Mouse (Mus musculus): ENCODE measurements at regions not wholly inside any gene's neighbourhood (a gene's known extent, or its start where the extent isn't known, plus 50 kb on each side); places are given as distances from the start of the nearest gene placed in this dataset.

DNA sequence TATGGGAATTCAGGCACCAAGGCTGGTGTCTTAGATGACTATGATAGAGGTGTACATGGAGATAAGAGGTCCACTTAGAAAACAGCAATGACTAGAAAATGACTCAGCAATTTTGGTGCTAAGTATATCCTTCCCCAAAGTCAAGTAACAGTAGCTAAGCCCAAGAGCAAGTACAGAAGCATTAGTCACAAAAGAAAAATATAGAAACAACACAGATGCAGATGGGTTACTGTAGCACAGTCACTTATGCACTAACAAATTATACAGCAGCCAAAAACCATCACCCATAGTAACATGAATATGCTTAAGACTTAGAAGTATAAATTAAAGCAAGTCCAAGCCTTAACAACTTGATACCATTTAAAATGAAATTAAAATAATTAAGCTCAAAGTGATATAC lies 378.5 kb upstream of the Meis2 start:
- Histone ChIP-seq H3K4me2 (ENCODE audit: low read length) (no peak overlapping the region), H3K4me1 (ENCODE audit: control insufficient read depth, insufficient read depth, low read length) (peaks cover 3% of the 10 kb centered on the region), H3K27ac (ENCODE audit: low read length) (no peak overlapping the region), H3K9me3 (replicated peaks; ENCODE audit: control insufficient read depth, low read length, poor library complexity, severe bottlenecking) (no peaks in the 10 kb centered on the region), H3K27me3 (ENCODE audit: control insufficient read depth, insufficient read depth, low read depth, low read length) (no peaks in the 10 kb centered on the region), H3K9ac (ENCODE audit: low read depth, low read length) (no peak overlapping the region), H3K36me3 (ENCODE audit: control insufficient read depth, insufficient read depth, low read length) (no peaks in the 10 kb centered on the region), H3K4me3 (ENCODE audit: low read depth, low read length) (no peak overlapping the region)
- no peak for ATAC-seq

DNA sequence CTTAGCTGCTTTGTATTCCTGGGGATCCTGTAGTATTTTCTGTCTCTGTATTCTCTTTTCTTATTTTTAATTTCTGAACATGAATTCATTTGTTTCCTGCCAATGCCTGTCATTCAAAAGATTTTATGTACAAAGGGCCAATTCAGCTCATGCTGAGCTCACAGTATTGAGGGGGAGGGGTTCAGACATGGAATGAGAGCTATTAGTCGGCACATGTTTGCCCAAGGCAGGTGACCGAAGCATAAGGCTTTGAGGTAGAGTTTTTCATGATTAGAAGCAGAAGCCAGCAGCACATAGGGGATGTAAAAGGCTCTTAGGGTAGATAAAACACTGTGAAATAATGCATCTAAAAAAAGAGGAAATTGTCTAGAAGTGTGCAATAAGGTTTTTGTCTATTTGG lies 374.6 kb upstream of the Meis2 start:
- ATAC-seq, result no peak
- no peaks in the 10 kb centered on the region for H3K9me3 ChIP-seq (replicated peaks; ENCODE audit: control insufficient read depth, low read length, poor library complexity, severe bottlenecking)
- H3K27me3 ChIP-seq (ENCODE audit: control insufficient read depth, insufficient read depth, low read depth, low read length), result no peaks in the 10 kb centered on the region
- no peak overlapping the region for H3K4me2 ChIP-seq (ENCODE audit: low read length)
- no peaks in the 10 kb centered on the region for H3K36me3 ChIP-seq (ENCODE audit: control insufficient read depth, insufficient read depth, low read length)
- no peak overlapping the region for H3K9ac ChIP-seq (ENCODE audit: low read depth, low read length)
- no peak overlapping the region for H3K27ac ChIP-seq (ENCODE audit: low read length)
- no peak overlapping the region for H3K4me3 ChIP-seq (ENCODE audit: low read depth, low read length)
- whole genome bisulfite sequencing, result 22% methylated on average over 2 of the region's 2 CpGs
- H3K4me1 ChIP-seq (ENCODE audit: control insufficient read depth, insufficient read depth, low read length), result peaks cover 3% of the 10 kb centered on the region

GRCm38 (mm10) chr2:116433481-116433880 lies 367.8 kb upstream of the Meis2 start:
- Histone ChIP-seq H3K27me3 (ENCODE audit: control insufficient read depth, insufficient read depth, low read depth, low read length) (no peaks in the 10 kb centered on the region), H3K4me2 (ENCODE audit: low read length) (no peak overlapping the region), H3K9ac (ENCODE audit: low read depth, low read length) (no peak overlapping the region), H3K27ac (ENCODE audit: low read length) (no peak overlapping the region), H3K4me3 (ENCODE audit: low read depth, low read length) (no peak overlapping the region), H3K36me3 (ENCODE audit: control insufficient read depth, insufficient read depth, low read length) (no peaks in the 10 kb centered on the region), H3K9me3 (replicated peaks; ENCODE audit: control insufficient read depth, low read length, poor library complexity, severe bottlenecking) (no peaks in the 10 kb centered on the region), H3K4me1 (ENCODE audit: control insufficient read depth, insufficient read depth, low read length) (no peaks in the 10 kb centered on the region)
- no peak for ATAC-seq

DNA sequence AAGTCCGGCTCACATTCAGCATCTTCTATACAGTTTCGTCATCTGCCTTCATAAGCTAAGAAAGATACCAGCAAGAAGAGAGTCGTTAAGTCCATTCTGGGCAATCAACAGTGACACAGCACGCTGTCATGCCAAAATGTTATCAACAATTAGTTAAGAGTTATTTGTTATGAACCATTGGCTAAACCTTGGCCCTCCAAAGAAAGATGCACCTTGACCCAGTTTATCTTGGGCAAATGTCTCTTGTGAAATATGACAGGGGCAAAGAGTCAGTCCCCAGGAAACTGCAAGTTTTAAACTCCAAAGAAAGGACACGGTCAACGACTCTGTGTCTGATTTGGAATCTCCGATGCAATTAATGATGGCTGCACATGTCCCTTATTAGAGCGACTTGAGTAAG lies 358.5 kb upstream of the Meis2 start:
- WGBS, result 88% methylated on average over 8 of the region's 8 CpGs
- H3K27me3 ChIP-seq (ENCODE audit: control insufficient read depth, insufficient read depth, low read depth, low read length), result no peaks in the 10 kb centered on the region

GRCm38 (mm10) chr2:116417428-116418195 lies 352.0 kb upstream of the Meis2 start:
- no peak for ATAC-seq
- Histone ChIP-seq H3K27ac (ENCODE audit: low read length) (no peak overlapping the region), H3K27me3 (ENCODE audit: control insufficient read depth, insufficient read depth, low read depth, low read length) (no peaks in the 10 kb centered on the region), H3K4me2 (ENCODE audit: low read length) (no peak overlapping the region), H3K36me3 (ENCODE audit: control insufficient read depth, insufficient read depth, low read length) (no peaks in the 10 kb centered on the region), H3K4me3 (ENCODE audit: low read depth, low read length) (no peak overlapping the region), H3K9me3 (replicated peaks; ENCODE audit: control insufficient read depth, low read length, poor library complexity, severe bottlenecking) (no peaks in the 10 kb centered on the region), H3K4me1 (ENCODE audit: control insufficient read depth, insufficient read depth, low read length) (no peaks in the 10 kb centered on the region), H3K9ac (ENCODE audit: low read depth, low read length) (no peak overlapping the region)
- 80% methylated on average over 13 of the region's 13 CpGs for WGBS

More for the DNA sequence above, 358.5 kb upstream of the Meis2 start:
- Histone ChIP-seq H3K9me3 (replicated peaks; ENCODE audit: control insufficient read depth, low read length, poor library complexity, severe bottlenecking) (no peaks in the 10 kb centered on the region), H3K36me3 (ENCODE audit: control insufficient read depth, insufficient read depth, low read length) (no peaks in the 10 kb centered on the region), H3K4me1 (ENCODE audit: control insufficient read depth, insufficient read depth, low read length) (no peaks in the 10 kb centered on the region), H3K9ac (ENCODE audit: low read depth, low read length) (no peak overlapping the region), H3K4me2 (ENCODE audit: low read length) (no peak overlapping the region), H3K27ac (ENCODE audit: low read length) (no peak overlapping the region), H3K4me3 (ENCODE audit: low read depth, low read length) (no peak overlapping the region)
- no peak for ATAC-seq

GRCm38 (mm10) chr2:116415742-116416141 lies 350.1 kb upstream of the Meis2 start:
- ATAC-seq, result no peak
- no peaks in the 10 kb centered on the region for H3K36me3 ChIP-seq (ENCODE audit: control insufficient read depth, insufficient read depth, low read length)
- no peak overlapping the region for H3K9ac ChIP-seq (ENCODE audit: low read depth, low read length)
- WGBS, result 16% methylated on average over 1 of the region's 1 CpGs
- no peaks in the 10 kb centered on the region for H3K27me3 ChIP-seq (ENCODE audit: control insufficient read depth, insufficient read depth, low read depth, low read length)
- H3K9me3 ChIP-seq (replicated peaks; ENCODE audit: control insufficient read depth, low read length, poor library complexity, severe bottlenecking), result no peaks in the 10 kb centered on the region
- no peaks in the 10 kb centered on the region for H3K4me1 ChIP-seq (ENCODE audit: control insufficient read depth, insufficient read depth, low read length)
- no peak overlapping the region for H3K4me3 ChIP-seq (ENCODE audit: low read depth, low read length)
- H3K4me2 ChIP-seq (ENCODE audit: low read length), result no peak overlapping the region
- no peak overlapping the region for H3K27ac ChIP-seq (ENCODE audit: low read length)

GRCm38 (mm10) chr2:116402113-116402512 lies 336.5 kb upstream of the Meis2 start:
- Histone ChIP-seq H3K9ac (ENCODE audit: low read depth, low read length) (no peak overlapping the region), H3K27ac (ENCODE audit: low read length) (no peak overlapping the region), H3K4me1 (ENCODE audit: control insufficient read depth, insufficient read depth, low read length) (no peaks in the 10 kb centered on the region), H3K36me3 (ENCODE audit: control insufficient read depth, insufficient read depth, low read length) (no peaks in the 10 kb centered on the region), H3K9me3 (replicated peaks; ENCODE audit: control insufficient read depth, low read length, poor library complexity, severe bottlenecking) (no peaks in the 10 kb centered on the region), H3K4me2 (ENCODE audit: low read length) (no peak overlapping the region), H3K4me3 (ENCODE audit: low read depth, low read length) (no peak overlapping the region), H3K27me3 (ENCODE audit: control insufficient read depth, insufficient read depth, low read depth, low read length) (no peaks in the 10 kb centered on the region)
- no peak for ATAC-seq
- 70% methylated on average over 1 of the region's 1 CpGs for WGBS

DNA sequence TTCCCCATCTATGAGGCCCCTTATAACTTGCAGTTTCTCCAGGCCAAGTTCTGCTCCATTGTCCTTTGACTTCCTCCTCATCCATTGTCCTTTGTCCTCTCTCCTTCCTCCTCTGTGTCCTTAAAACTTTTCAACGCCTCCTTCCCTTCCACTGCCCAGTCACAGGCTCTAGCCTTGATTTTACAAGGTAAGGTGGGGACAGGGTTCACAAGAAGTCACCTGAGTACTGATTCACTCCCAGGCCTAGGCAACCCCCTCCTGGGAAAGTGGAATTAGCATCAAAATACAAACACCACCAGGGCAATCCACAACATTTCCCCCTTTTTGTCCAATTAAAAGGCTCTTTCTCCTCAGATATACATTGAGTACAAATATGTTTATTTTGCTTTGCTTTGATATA lies 334.3 kb upstream of the Meis2 start:
- no peak overlapping the region for H3K9ac ChIP-seq (ENCODE audit: low read depth, low read length)
- H3K27ac ChIP-seq (ENCODE audit: low read length), result no peak overlapping the region
- no peaks in the 10 kb centered on the region for H3K27me3 ChIP-seq (ENCODE audit: control insufficient read depth, insufficient read depth, low read depth, low read length)
- no peaks in the 10 kb centered on the region for H3K4me1 ChIP-seq (ENCODE audit: control insufficient read depth, insufficient read depth, low read length)
- no peaks in the 10 kb centered on the region for H3K36me3 ChIP-seq (ENCODE audit: control insufficient read depth, insufficient read depth, low read length)
- 78% methylated on average over 1 of the region's 1 CpGs for WGBS
- no peak overlapping the region for H3K4me3 ChIP-seq (ENCODE audit: low read depth, low read length)
- no peak for ATAC-seq
- no peak overlapping the region for H3K4me2 ChIP-seq (ENCODE audit: low read length)
- H3K9me3 ChIP-seq (replicated peaks; ENCODE audit: control insufficient read depth, low read length, poor library complexity, severe bottlenecking), result no peaks in the 10 kb centered on the region

- no peaks in the 10 kb centered on the region for H3K36me3 ChIP-seq (ENCODE audit: control insufficient read depth, insufficient read depth, low read length)
- no peak overlapping the region for H3K4me2 ChIP-seq (ENCODE audit: low read length)
- H3K4me3 ChIP-seq (ENCODE audit: low read depth, low read length), result no peak overlapping the region
- no peaks in the 10 kb centered on the region for H3K4me1 ChIP-seq (ENCODE audit: control insufficient read depth, insufficient read depth, low read length)
- 78% methylated on average over 3 of the region's 3 CpGs for WGBS
- H3K27ac ChIP-seq (ENCODE audit: low read length), result no peak overlapping the region
- no peaks in the 10 kb centered on the region for H3K9me3 ChIP-seq (replicated peaks; ENCODE audit: control insufficient read depth, low read length, poor library complexity, severe bottlenecking)
- no peak for ATAC-seq
- no peak overlapping the region for H3K9ac ChIP-seq (ENCODE audit: low read depth, low read length)
- H3K27me3 ChIP-seq (ENCODE audit: control insufficient read depth, insufficient read depth, low read depth, low read length), result no peaks in the 10 kb centered on the region
These were observed 303.2 kb upstream of the Meis2 start for GRCm38 (mm10) chr2:116368811-116369210.
